Mouse (Mus musculus) spleen, adult 2 months (tissue): ENCODE measurements at regions not wholly inside any gene's neighbourhood (a gene's known extent, or its start where the extent isn't known, plus 50 kb on each side); places are given as distances from the start of the nearest gene placed in this dataset.

Experiments used
- CTCF ChIP-seq: fragments of 200-500 bp; IDR thresholded peaks from 2 replicates; pipeline ENCODE4 v1.5.1; 2011; ENCODE audit warnings: mild to moderate bottlenecking, inconsistent platforms; ENCODE audit not compliant: insufficient read depth, insufficient read length, insufficient replicate concordance; ENCODE audit errors: extremely low read depth
- POLR2A ChIP-seq: fragments of 200-500 bp; IDR thresholded peaks from 2 replicates; pipeline ENCODE4 v1.6.1; 2011; ENCODE audit warnings: low read depth, low read length, inconsistent platforms

GRCm38 (mm10) chr4:10398075-10398474, 476.2 kb upstream of the 2610301B20Rik start:
- TF ChIP-seq POLR2A (no peak), CTCF (no peak)
